Mouse (Mus musculus): ENCODE results near the gene Crybg2. TPM values are rescaled to one million over a fixed set of nuclear protein-coding genes. Genes with fewer than 3 reads are reported as not detected.

Gene Crybg2
- polyA plus RNA-seq, 1 experiment: not detected

DNA sequence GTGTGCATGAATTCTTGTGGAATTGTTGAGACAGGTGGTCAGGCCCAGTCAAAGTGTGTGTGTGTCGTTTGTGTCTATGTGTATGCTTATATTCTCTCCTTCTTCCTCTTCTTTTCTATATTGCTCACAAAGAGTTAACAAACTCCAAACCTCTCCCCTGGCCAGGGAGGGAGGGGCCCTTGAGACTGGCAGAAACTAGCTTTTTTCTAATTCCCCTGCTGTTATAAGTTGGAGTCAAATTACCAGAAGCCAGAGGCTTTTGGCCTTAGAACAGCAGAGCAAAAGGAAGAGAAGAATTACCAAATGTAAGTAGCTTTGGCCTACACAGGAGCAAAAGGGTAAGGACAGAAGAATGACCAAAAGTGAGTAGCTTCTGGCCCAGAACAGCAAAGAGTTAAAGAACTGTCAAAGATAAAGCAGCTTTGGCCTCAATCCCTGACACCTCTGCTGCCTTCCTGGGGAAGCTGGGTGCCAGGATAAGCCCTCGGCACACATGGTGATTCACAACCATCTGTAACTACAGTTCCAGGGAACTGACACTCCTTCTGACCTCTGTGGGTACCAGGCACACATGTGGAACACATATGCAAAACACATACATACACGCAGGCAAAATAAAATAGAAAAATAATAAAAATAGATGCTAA lies 75.8 kb downstream of the Crybg2 start:
- no peak; the same call in 2 of the 3 replicates for TF ChIP-seq GATA1 (IDR thresholded peaks at IDR 0.05; ENCODE audit: borderline replicate concordance, low read length)
- no peak for TF ChIP-seq FLI1 (IDR thresholded peaks at IDR 0.05; ENCODE audit: low read length)
- peaks cover 64% of the 10 kb centered on the region for H3K36me3 ChIP-seq (replicated peaks; ENCODE audit: low read length)
- peaks cover 39% of the 10 kb centered on the region for H3K4me1 ChIP-seq
- no peak overlapping the region for H3K4me3 ChIP-seq (replicated peaks)
- H3K9me3 ChIP-seq: no peaks in the 10 kb centered on the region
- no peaks in the 10 kb centered on the region for H3K27me3 ChIP-seq (replicated peaks)

DNA sequence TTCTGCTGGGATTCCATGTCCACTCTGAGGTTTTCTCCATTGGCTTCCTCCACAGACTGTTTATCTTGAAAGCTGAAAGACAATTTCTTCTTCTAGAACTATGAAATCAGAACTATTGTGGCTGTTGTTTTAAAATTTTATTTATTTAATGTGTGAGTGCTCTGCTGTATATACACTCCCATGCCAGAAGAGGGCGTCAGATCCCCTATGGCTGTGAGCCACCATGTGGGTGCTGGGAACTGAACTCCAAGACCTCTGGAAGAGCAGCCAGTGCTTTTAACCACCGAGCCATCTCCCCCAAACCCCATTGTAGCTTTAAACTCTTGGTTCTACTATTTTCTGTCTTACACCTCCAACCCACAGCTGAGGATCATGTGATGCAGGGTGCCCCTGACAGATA lies 78.2 kb downstream of the Crybg2 start:
- Histone ChIP-seq H3K27me3 (replicated peaks) (no peaks in the 10 kb centered on the region), H3K4me3 (replicated peaks) (no peak overlapping the region), H3K9me3 (no peaks in the 10 kb centered on the region), H3K36me3 (replicated peaks; ENCODE audit: low read length) (peaks cover 58% of the 10 kb centered on the region), H3K4me1 (peaks cover 26% of the 10 kb centered on the region)
- no peak for TF ChIP-seq GATA1 (IDR thresholded peaks at IDR 0.05; ENCODE audit: borderline replicate concordance, low read length)
- no peak for TF ChIP-seq FLI1 (IDR thresholded peaks at IDR 0.05; ENCODE audit: low read length)

Other genes starting within 250 kb of the Crybg2 start
- gene Rps6ka1, start 173.0 kb upstream of the Crybg2 start, polyA plus RNA-seq (2012; ENCODE audit: insufficient read depth, low replicate concordance): 35.6 and 41.3 TPM in 2 replicates
- 89.8 and 993 TPM in 2 replicates for gene Hmgn2, start 92.2 kb upstream of the Crybg2 start, polyA plus RNA-seq (2012; ENCODE audit: insufficient read depth, low replicate concordance)
- 4.5 and 32.2 TPM in 2 replicates for gene Dhdds, start 59.9 kb upstream of the Crybg2 start, polyA plus RNA-seq (2012; ENCODE audit: insufficient read depth, low replicate concordance)
- gene Lin28a, start 42.0 kb upstream of the Crybg2 start, polyA plus RNA-seq (2012; ENCODE audit: insufficient read depth, low replicate concordance): not detected in 2 replicates
- not detected in 2 replicates for gene Zfp683, start 7.0 kb upstream of the Crybg2 start, polyA plus RNA-seq (2012; ENCODE audit: insufficient read depth, low replicate concordance)
- 77.0 and 307 TPM in 2 replicates for gene Cd52, start 34.3 kb downstream of the Crybg2 start, polyA plus RNA-seq (2012; ENCODE audit: insufficient read depth, low replicate concordance)
- gene Ubxn11, start 41.8 kb downstream of the Crybg2 start, polyA plus RNA-seq (2012; ENCODE audit: insufficient read depth, low replicate concordance): 69.8 and 175 TPM in 2 replicates
- 1,646 and 1,679 TPM in 2 replicates for gene Sh3bgrl3, start 68.0 kb downstream of the Crybg2 start, polyA plus RNA-seq (2012; ENCODE audit: insufficient read depth, low replicate concordance)
- 10.9 and 19.9 TPM in 2 replicates for gene Cep85, start 126.3 kb downstream of the Crybg2 start, polyA plus RNA-seq (2012; ENCODE audit: insufficient read depth, low replicate concordance)
- not detected in 2 replicates for gene Gm7534, start 142.2 kb downstream of the Crybg2 start, polyA plus RNA-seq (2012; ENCODE audit: insufficient read depth, low replicate concordance)
- not detected in 2 replicates for gene Catsper4, start 166.6 kb downstream of the Crybg2 start, polyA plus RNA-seq (2012; ENCODE audit: insufficient read depth, low replicate concordance)
- gene Cnksr1, start 177.6 kb downstream of the Crybg2 start, polyA plus RNA-seq (2012; ENCODE audit: insufficient read depth, low replicate concordance): not detected in 2 replicates
- gene E130218I03Rik, start 182.8 kb downstream of the Crybg2 start, polyA plus RNA-seq (2012; ENCODE audit: insufficient read depth, low replicate concordance): not detected in 2 replicates
- 27.6 and 28.1 TPM in 2 replicates for gene Zfp593, start 184.8 kb downstream of the Crybg2 start, polyA plus RNA-seq (2012; ENCODE audit: insufficient read depth, low replicate concordance)
- not detected in 2 replicates for gene Gm30191, start 186.1 kb downstream of the Crybg2 start, polyA plus RNA-seq (2012; ENCODE audit: insufficient read depth, low replicate concordance)
- gene Grrp1, start 193.3 kb downstream of the Crybg2 start, polyA plus RNA-seq (2012; ENCODE audit: insufficient read depth, low replicate concordance): not detected in 2 replicates
- gene Pdik1l, start 227.1 kb downstream of the Crybg2 start, polyA plus RNA-seq (2012; ENCODE audit: insufficient read depth, low replicate concordance): 0.20 TPM in 1 of 2 replicates, not detected in the other